In the genomic region with DNA sequence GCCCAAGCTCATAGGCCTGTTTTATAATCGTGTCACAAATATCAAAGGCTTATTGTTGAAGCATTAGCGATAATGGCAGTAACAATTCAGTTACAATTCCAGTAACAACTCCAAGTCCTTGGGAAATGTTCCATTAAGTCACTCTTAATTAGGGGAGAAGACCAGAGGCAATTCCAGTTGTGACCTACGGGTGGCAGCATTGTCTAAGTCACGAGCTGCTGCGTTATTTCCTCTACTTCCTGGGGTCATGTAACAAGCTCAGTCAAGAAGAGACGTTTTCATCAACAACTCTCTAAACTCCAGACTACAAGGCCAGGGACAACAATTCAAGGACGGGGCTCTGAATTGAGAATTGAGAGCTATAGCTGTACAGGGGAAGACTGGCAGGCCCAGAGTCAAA, we compare ENCODE assay signal across 10 mouse cellular contexts. TPM values are rescaled to one million over a fixed set of nuclear protein-coding genes. Genes with fewer than 3 reads are reported as not detected.
DNase-seq lines count a peak whose midpoint lies in the region; ATAC-seq and TF ChIP-seq lines count a peak whose summit lies in the region.
"Had no signal": no experiment of that assay in that cellular context is flagged by ENCODE, and none has a peak within 500 bp of the region (broad histone marks: within the 10 kb centered on the region; RNA-seq: fewer than 3 reads in every experiment).

No protein-coding gene starts in this region.

- peak; percentile 97 for TF ChIP-seq CTCF in midbrain, postnatal 0 days (IDR thresholded peaks at IDR 0.05)

- H3K27me3 ChIP-seq in midbrain, embryonic 10.5 days (ENCODE audit: low read depth, poor library complexity, severe bottlenecking) = no peaks in the 10 kb centered on the region
- no peaks in the 10 kb centered on the region for H3K27me3 ChIP-seq in midbrain, embryonic 13.5 days
- H3K27me3 ChIP-seq in forebrain, embryonic 15.5 days = 0 out of 2 replicates have a peak, but pooled peaks cover 5% of the 10 kb centered on the region
- 0 out of 2 replicates have a peak, but pooled peaks cover 3% of the 10 kb centered on the region for H3K27me3 ChIP-seq in hindbrain, embryonic 14.5 days (ENCODE audit: control insufficient read depth, insufficient read depth, low read length)
- H3K27me3 ChIP-seq in midbrain, postnatal 0 days (ENCODE audit: insufficient read depth, low read length) = no peaks in the 10 kb centered on the region
- no peaks in the 10 kb centered on the region for H3K27me3 ChIP-seq in splenic B cell, adult 2 months (ENCODE audit: control insufficient read depth, insufficient read depth, low read length, poor library complexity, severe bottlenecking)

- H3K9me3 ChIP-seq in midbrain, embryonic 10.5 days (replicated peaks) = no peaks in the 10 kb centered on the region
- no peaks in the 10 kb centered on the region for H3K9me3 ChIP-seq in midbrain, embryonic 13.5 days
- H3K9me3 ChIP-seq in forebrain, embryonic 15.5 days = no peaks in the 10 kb centered on the region
- no peaks in the 10 kb centered on the region for H3K9me3 ChIP-seq in hindbrain, embryonic 14.5 days (ENCODE audit: control insufficient read depth, low read length)
- no peaks in the 10 kb centered on the region for H3K9me3 ChIP-seq in midbrain, postnatal 0 days (ENCODE audit: low read length)
- H3K9me3 ChIP-seq: embryonic facial prominence, embryonic 15.5 days had no signal

- DNase-seq in midbrain, embryonic 10.5 days (ENCODE audit: low spot score) = peak; percentile 68
- DNase-seq in hindbrain, embryonic 14.5 days (ENCODE audit: low spot score) = peak; percentile 94
- peak; percentile 59 to 66 for DNase-seq in left cerebral cortex, postnatal 10 days (ENCODE audit: extremely low spot score in 1 of 2, low spot score in 2 of 2)
- peak; percentile 84 for DNase-seq in midbrain, postnatal 0 days (ENCODE audit: low spot score)
- peak; percentile 70 for DNase-seq in splenic B cell, adult 2 months (ENCODE audit: low read depth, low spot score)

- no peak overlapping the region for H3K4me3 ChIP-seq in midbrain, embryonic 10.5 days
- H3K4me3 ChIP-seq in midbrain, embryonic 13.5 days (replicated peaks) = no peak overlapping the region
- no peak overlapping the region for H3K4me3 ChIP-seq in forebrain, embryonic 15.5 days
- H3K4me3 ChIP-seq in hindbrain, embryonic 14.5 days (replicated peaks; ENCODE audit: low read length) = no peak overlapping the region
- H3K4me3 ChIP-seq in midbrain, postnatal 0 days (ENCODE audit: low read depth, low read length) = no peak overlapping the region
- H3K4me3 ChIP-seq: embryonic facial prominence, embryonic 15.5 days had no signal

- no peak for ATAC-seq in midbrain, embryonic 13.5 days
- ATAC-seq in cerebellum, adult (ENCODE audit: insufficient number of reproducible peaks, low FRiP score, low TSS enrichment) = peak; percentile 40; the same call in 1 of the 2 replicates
- ATAC-seq in forebrain, embryonic 15.5 days (replicated peaks) = peak; percentile 38; the same call in 1 of the 2 replicates
- ATAC-seq in hindbrain, embryonic 14.5 days (ENCODE audit: low FRiP score) = no peak
- ATAC-seq in midbrain, postnatal 0 days (ENCODE audit: low FRiP score) = 0 out of 2 replicates have a peak, but pooled peaks have one; percentile 16

- H3K4me2 ChIP-seq in midbrain, embryonic 13.5 days (replicated peaks) = no peak overlapping the region
- H3K4me2 ChIP-seq in forebrain, embryonic 15.5 days (replicated peaks) = no peak overlapping the region
- H3K4me2 ChIP-seq in hindbrain, embryonic 14.5 days (replicated peaks) = no peak overlapping the region
- no peak overlapping the region for H3K4me2 ChIP-seq in midbrain, postnatal 0 days (ENCODE audit: low read depth, low read length, poor library complexity, severe bottlenecking)
- H3K4me2 ChIP-seq: embryonic facial prominence, embryonic 15.5 days had no signal

- no peaks in the 10 kb centered on the region for H3K4me1 ChIP-seq in midbrain, embryonic 10.5 days
- H3K4me1 ChIP-seq in midbrain, embryonic 13.5 days (replicated peaks) = no peaks in the 10 kb centered on the region
- no peaks in the 10 kb centered on the region for H3K4me1 ChIP-seq in forebrain, embryonic 15.5 days
- H3K4me1 ChIP-seq in hindbrain, embryonic 14.5 days (replicated peaks; ENCODE audit: control insufficient read depth, insufficient read depth, low read length) = no peaks in the 10 kb centered on the region
- H3K4me1 ChIP-seq in midbrain, postnatal 0 days (ENCODE audit: insufficient read depth, low read length) = no peaks in the 10 kb centered on the region
- H3K4me1 ChIP-seq: embryonic facial prominence, embryonic 15.5 days had no signal

- WGBS in midbrain, embryonic 10.5 days = 6% methylated on average over 7 of the region's 7 CpGs
- 6% methylated on average over 7 of the region's 7 CpGs for WGBS in midbrain, embryonic 13.5 days
- WGBS in forebrain, embryonic 15.5 days = 2% methylated on average over 7 of the region's 7 CpGs
- 3% methylated on average over 7 of the region's 7 CpGs for WGBS in hindbrain, embryonic 14.5 days
- 2% methylated on average over 7 of the region's 7 CpGs for WGBS in midbrain, postnatal 0 days

- intact Hi-C loops in left cerebral cortex, postnatal 10 days (cut with DNase I) = loop anchor here (1.0 to 5.0 kb wide), 2 partner anchors 222 to 502 kb away; no protein-coding TSS in a partner anchor

- H3K9ac ChIP-seq in midbrain, embryonic 13.5 days (replicated peaks) = no peak overlapping the region
- H3K9ac ChIP-seq in forebrain, embryonic 15.5 days (replicated peaks) = no peak overlapping the region
- H3K9ac ChIP-seq in hindbrain, embryonic 14.5 days = no peak overlapping the region
- H3K9ac ChIP-seq in midbrain, postnatal 0 days (replicated peaks; ENCODE audit: low read length, poor library complexity, severe bottlenecking) = no peak overlapping the region
- H3K9ac ChIP-seq: embryonic facial prominence, embryonic 15.5 days had no signal

- H3K27ac ChIP-seq in midbrain, embryonic 10.5 days (replicated peaks) = no peak overlapping the region
- no peak overlapping the region for H3K27ac ChIP-seq in midbrain, embryonic 13.5 days
- no peak overlapping the region for H3K27ac ChIP-seq in forebrain, embryonic 15.5 days (replicated peaks)
- no peak overlapping the region for H3K27ac ChIP-seq in hindbrain, embryonic 14.5 days
- no peak overlapping the region for H3K27ac ChIP-seq in midbrain, postnatal 0 days (ENCODE audit: low read depth, low read length)
- H3K27ac ChIP-seq: embryonic facial prominence, embryonic 15.5 days had no signal

- H3K36me3 ChIP-seq in midbrain, embryonic 10.5 days = no peaks in the 10 kb centered on the region
- H3K36me3 ChIP-seq in midbrain, embryonic 13.5 days = no peaks in the 10 kb centered on the region
- no peaks in the 10 kb centered on the region for H3K36me3 ChIP-seq in forebrain, embryonic 15.5 days
- H3K36me3 ChIP-seq in hindbrain, embryonic 14.5 days (replicated peaks; ENCODE audit: control insufficient read depth, insufficient read depth) = no peaks in the 10 kb centered on the region
- no peaks in the 10 kb centered on the region for H3K36me3 ChIP-seq in midbrain, postnatal 0 days (ENCODE audit: insufficient read depth, low read length)
- H3K36me3 ChIP-seq in splenic B cell, adult 2 months (ENCODE audit: control insufficient read depth, insufficient read depth, low read length, poor library complexity, severe bottlenecking) = no peaks in the 10 kb centered on the region
- H3K36me3 ChIP-seq: embryonic facial prominence, embryonic 15.5 days had no signal

RNA-seq across cellular contexts. Expression of gene Mgst3, which starts 21.2 kb away (rescaled TPM):
- polyA plus RNA-seq in midbrain, embryonic 10.5 days (2016; fragmentation: Nextera tagmentation; extraction: Ambion mirVana) = 63.5 and 66.2 TPM in 2 replicates
- polyA plus RNA-seq in midbrain, embryonic 13.5 days (2015; fragmentation: Nextera tagmentation; extraction: Ambion mirVana) = 80.2 and 83.6 TPM in 2 replicates
- polyA plus RNA-seq in forebrain, embryonic 15.5 days (2015; fragmentation: Nextera tagmentation; extraction: Ambion mirVana) = 95.3 and 98.6 TPM in 2 replicates
- 189 and 205 TPM in 2 replicates for polyA plus RNA-seq in hindbrain, embryonic 14.5 days (2014; fragmentation: Nextera tagmentation; extraction: Ambion mirVana)
- 100 to 1,000 TPM; 186 to 187 TPM for total RNA-seq in left cerebral cortex, postnatal 10 days (2021)
- 221 and 246 TPM in 2 replicates for total RNA-seq in midbrain, postnatal 0 days (2014; rRNA removed)
- 240 and 311 TPM in 2 replicates for polyA plus RNA-seq in midbrain, postnatal 0 days (2015; fragmentation: Nextera tagmentation; extraction: Ambion mirVana)

RNA-seq across cellular contexts. Expression of gene Lrrc52, which starts 51.7 kb away (rescaled TPM):
- not detected in 2 replicates for polyA plus RNA-seq in midbrain, embryonic 10.5 days (2016; fragmentation: Nextera tagmentation; extraction: Ambion mirVana)
- 0.27 TPM in 1 of 2 replicates, not detected in the other for polyA plus RNA-seq in midbrain, embryonic 13.5 days (2015; fragmentation: Nextera tagmentation; extraction: Ambion mirVana)
- polyA plus RNA-seq in forebrain, embryonic 15.5 days (2015; fragmentation: Nextera tagmentation; extraction: Ambion mirVana) = not detected in 2 replicates
- polyA plus RNA-seq in hindbrain, embryonic 14.5 days (2014; fragmentation: Nextera tagmentation; extraction: Ambion mirVana) = not detected in 2 replicates
- total RNA-seq in left cerebral cortex, postnatal 10 days (2021) = not detected
- not detected in 2 replicates for total RNA-seq in midbrain, postnatal 0 days (2014; rRNA removed)
- polyA plus RNA-seq in midbrain, postnatal 0 days (2015; fragmentation: Nextera tagmentation; extraction: Ambion mirVana) = 0.15 TPM in 1 of 2 replicates, not detected in the other
- polyA plus RNA-seq: embryonic facial prominence, embryonic 15.5 days; small intestine, adult 2 months had no signal

Comparison
In these comparisons a context has a peak if more than half of its experiments do, and no peak if none do; other contexts are left out.
1. ATAC-seq: peak in cerebellum, adult (single experiment), forebrain, embryonic 15.5 days (single experiment) and midbrain, postnatal 0 days (single experiment); none in midbrain, embryonic 13.5 days (single experiment) and hindbrain, embryonic 14.5 days (single experiment).
2. Peak in every context shown above with its lines, with median percentiles within 50 percentile points of each other: DNase-seq.